Mouse (Mus musculus) forebrain, embryonic 14.5 days (tissue): ENCODE results near the gene Anxa7. TPM values are rescaled to one million over a fixed set of nuclear protein-coding genes. Genes with fewer than 3 reads are reported as not detected.

Experiments
- ATAC-seq: fragments of 200-750 bp; cut with Nextera tagmentation; 2 replicates; pipeline ENCODE4 v1.8.0; 2017; ENCODE audit warnings: mild to moderate bottlenecking, moderate library complexity
- DNase-seq: peaks from one replicate; pipeline ENCODE4 v3.0.0-alpha.2; 2015; ENCODE audit warnings: low spot score
- H3K27ac ChIP-seq: fragments of 300-500 bp; sonication (generic); 2 replicates; pipeline ENCODE4 v1.5.1; 2014; ENCODE audit warnings: low read depth, mild to moderate bottlenecking, control low read depth, low read length, moderate library complexity
- H3K27me3 ChIP-seq: fragments of 300-500 bp; sonication (generic); replicated peaks from 2 replicates; pipeline ENCODE4 v1.6.1; 2014; ENCODE audit warnings: low read length, control low read depth, mixed read lengths; ENCODE audit not compliant: control insufficient read depth, insufficient read depth
- H3K36me3 ChIP-seq: fragments of 300-500 bp; sonication (generic); 2 replicates; pipeline ENCODE4 v1.6.1; 2014; ENCODE audit warnings: low read length, control low read depth; ENCODE audit not compliant: control insufficient read depth, insufficient read depth
- H3K4me1 ChIP-seq: fragments of 300-500 bp; sonication (generic); 2 replicates; pipeline ENCODE4 v1.6.1; 2014; ENCODE audit warnings: antibody characterized with exemption, low read length, control low read depth; ENCODE audit not compliant: control insufficient read depth, insufficient read depth
- H3K4me2 ChIP-seq: fragments of 300-500 bp; sonication (generic); 2 replicates; pipeline ENCODE4 v1.6.1; 2014; ENCODE audit warnings: mild to moderate bottlenecking, control low read depth, low read length
- H3K4me3 ChIP-seq: fragments of 300-500 bp; sonication (generic); 2 replicates; pipeline ENCODE4 v1.5.1; 2014; ENCODE audit warnings: low read depth, low read length, control low read depth
- H3K9ac ChIP-seq: fragments of 300-500 bp; sonication (generic); 2 replicates; pipeline ENCODE4 v1.6.1; 2014; ENCODE audit warnings: mild to moderate bottlenecking, low read length, control low read depth, moderate library complexity
- H3K9me3 ChIP-seq: fragments of 300-500 bp; sonication (generic); replicated peaks from 2 replicates; pipeline ENCODE4 v1.6.1; 2016; ENCODE audit warnings: low read length, control low read depth, mixed read lengths; ENCODE audit not compliant: control insufficient read depth
- WGBS: fragments of 180-500 bp; shearing (Covaris S2); extraction: QIAGEN DNeasy Blood & Tissue Kit; methylation state at CpG from one replicate; pipeline ENCODE4 v1.1.7; 2014; 5-methylcytosine and 5-hydroxymethylcytosine counted together
- polyA plus RNA-seq: library from polyadenylated mRNA; unstranded; fragments of >200 nt; fragmentation: Nextera tagmentation; extraction: Ambion mirVana; gene quantifications from 2 replicates; pipeline ENCODE4 v1.2.1, GENCODE M21; 2014

Anxa7 gene
- polyA plus RNA-seq, 1 experiment from 2014 or later: 12.3 TPM

- no peak for ATAC-seq
- H3K4me1 ChIP-seq: no peaks in the 10 kb centered on the region
- WGBS: 89% methylated on average over 6 of the region's 6 CpGs
These were observed 56.9 kb downstream of the Anxa7 start for GRCm38 (mm10) chr14:20423046-20423445.

DNA sequence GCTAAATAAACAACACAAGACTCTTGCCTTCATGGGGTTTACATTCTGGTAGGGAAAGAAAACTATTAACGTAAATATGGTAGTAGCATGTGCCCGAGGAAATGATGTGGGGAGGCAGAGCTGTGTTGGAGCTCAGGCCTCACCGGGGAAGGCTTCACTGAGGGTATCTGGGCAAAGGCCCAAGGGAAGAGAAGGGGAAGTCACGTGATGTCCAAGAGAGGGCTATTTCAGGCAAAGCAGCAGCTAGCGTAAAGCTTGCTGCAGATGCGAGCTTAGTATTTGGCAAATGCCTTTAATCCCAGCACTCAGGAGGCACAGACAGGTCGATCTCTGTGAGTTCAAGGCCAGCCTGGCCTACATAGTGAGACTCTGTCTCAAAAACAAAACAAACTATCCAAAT is 57.7 kb downstream of the Anxa7 start:
- no peaks in the 10 kb centered on the region for H3K4me1 ChIP-seq
- no peak overlapping the region for H3K9ac ChIP-seq
- no peak overlapping the region for H3K4me2 ChIP-seq
- no peak overlapping the region for H3K4me3 ChIP-seq
- H3K36me3 ChIP-seq: no peaks in the 10 kb centered on the region
- H3K27ac ChIP-seq: no peak overlapping the region
- peak; percentile 2 for DNase-seq
- 82% methylated on average over 7 of the region's 7 CpGs for WGBS
- ATAC-seq: no peak
- no peaks in the 10 kb centered on the region for H3K27me3 ChIP-seq
- no peaks in the 10 kb centered on the region for H3K9me3 ChIP-seq

More at GRCm38 (mm10) chr14:20423046-20423445, 56.9 kb downstream of the Anxa7 start:
- no peaks in the 10 kb centered on the region for H3K36me3 ChIP-seq
- H3K27ac ChIP-seq: no peak overlapping the region
- H3K4me3 ChIP-seq: no peak overlapping the region
- H3K4me2 ChIP-seq: no peak overlapping the region
- no peak for DNase-seq
- H3K9ac ChIP-seq: no peak overlapping the region
- no peaks in the 10 kb centered on the region for H3K9me3 ChIP-seq
- no peaks in the 10 kb centered on the region for H3K27me3 ChIP-seq

Other genes starting within 250 kb of the Anxa7 start
- gene Kcnk16, start 210.9 kb downstream of the Anxa7 start, polyA plus RNA-seq: not detected in 2 replicates
- gene Nudt13, start 185.4 kb downstream of the Anxa7 start, polyA plus RNA-seq: 11.1 and 14.7 TPM in 2 replicates
- gene Ecd, start 132.0 kb downstream of the Anxa7 start, polyA plus RNA-seq: 56.9 and 58.6 TPM in 2 replicates
- gene Fam149b, start 132.0 kb downstream of the Anxa7 start, polyA plus RNA-seq: 37.0 and 40.8 TPM in 2 replicates
- 140 and 165 TPM in 2 replicates for gene Dnajc9, start 91.2 kb downstream of the Anxa7 start, polyA plus RNA-seq
- gene Mrps16, start 86.5 kb downstream of the Anxa7 start, polyA plus RNA-seq: 68.4 and 72.3 TPM in 2 replicates
- 0.98 and 2.7 TPM in 2 replicates for gene Cfap70, start 27.9 kb downstream of the Anxa7 start, polyA plus RNA-seq
- gene Mss51, start 16.8 kb upstream of the Anxa7 start, polyA plus RNA-seq: 0.20 and 0.30 TPM in 2 replicates
- 83.5 and 90.2 TPM in 2 replicates for gene Ppp3cb, start 66.4 kb upstream of the Anxa7 start, polyA plus RNA-seq
- 8.6 and 11.9 TPM in 2 replicates for gene Usp54, start 160.9 kb upstream of the Anxa7 start, polyA plus RNA-seq
- 0.22 TPM in 1 of 2 replicates, not detected in the other for gene Myoz1, start 176.4 kb upstream of the Anxa7 start, polyA plus RNA-seq
- 0.05 and 0.09 TPM in 2 replicates for gene Synpo2l, start 188.2 kb upstream of the Anxa7 start, polyA plus RNA-seq
- 64.9 and 75.4 TPM in 2 replicates for gene Sec24c, start 194.2 kb upstream of the Anxa7 start, polyA plus RNA-seq
- gene Fut11, start 214.8 kb upstream of the Anxa7 start, polyA plus RNA-seq: 13.1 and 15.1 TPM in 2 replicates
- 227 and 259 TPM in 2 replicates for gene Chchd1, start 222.9 kb upstream of the Anxa7 start, polyA plus RNA-seq
- gene Zswim8, start 227.4 kb upstream of the Anxa7 start, polyA plus RNA-seq: 31.8 and 39.1 TPM in 2 replicates